Mouse (Mus musculus) naive thymus-derived CD4-positive, alpha-beta T cell, adult 2 months (primary cell): Measurements from ENCODE around the gene Rbpjl.
A peak's percentile ranks its signal among the peaks of the same experiment; 100 is the strongest.

Experiments
- DNase-seq: peaks from one replicate; pipeline ENCODE4 v3.0.0-alpha.2; 2011; ENCODE audit warnings: low read depth

Rbpjl gene

GRCm38 (mm10) chr2:164402906-164403305, at the start of gene Rbpjl:
Gene Rbpjl, plus strand, starts transcription at chr2:164403141.
- DNase-seq = peak; percentile 69

- peak; percentile 58 for DNase-seq
These were observed 49.6 kb upstream of the Rbpjl start for GRCm38 (mm10) chr2:164353356-164353755.

GRCm38 (mm10) chr2:164356177-164356967, 46.6 kb upstream of the Rbpjl start:
- peak; percentile 41 for DNase-seq

- DNase-seq = no peak
These were observed 44.6 kb upstream of the Rbpjl start for GRCm38 (mm10) chr2:164358373-164358772.

GRCm38 (mm10) chr2:164359031-164359430, 43.9 kb upstream of the Rbpjl start:
- DNase-seq = no peak

- DNase-seq = no peak
These were observed 43.3 kb upstream of the Rbpjl start for GRCm38 (mm10) chr2:164359668-164360067.

GRCm38 (mm10) chr2:164360974-164361657, 41.8 kb upstream of the Rbpjl start:
- DNase-seq = no peak

GRCm38 (mm10) chr2:164366947-164367346, 36.0 kb upstream of the Rbpjl start:
- no peak for DNase-seq

GRCm38 (mm10) chr2:164368620-164369105, 34.3 kb upstream of the Rbpjl start:
- no peak for DNase-seq

- no peak for DNase-seq
These were observed 31.6 kb upstream of the Rbpjl start for GRCm38 (mm10) chr2:164371371-164371770.

GRCm38 (mm10) chr2:164372408-164373053, 30.4 kb upstream of the Rbpjl start:
- DNase-seq = no peak

- no peak for DNase-seq
These were observed 29.8 kb upstream of the Rbpjl start for GRCm38 (mm10) chr2:164373187-164373586.

GRCm38 (mm10) chr2:164377478-164378426, 25.2 kb upstream of the Rbpjl start:
- DNase-seq = no peak

GRCm38 (mm10) chr2:164381726-164382125, 21.2 kb upstream of the Rbpjl start:
- DNase-seq = no peak

- no peak for DNase-seq
These were observed 20.0 kb upstream of the Rbpjl start for GRCm38 (mm10) chr2:164382971-164383370.

GRCm38 (mm10) chr2:164383656-164384399, 19.1 kb upstream of the Rbpjl start:
- no peak for DNase-seq

- DNase-seq = no peak
These were observed 16.8 kb upstream of the Rbpjl start for GRCm38 (mm10) chr2:164385927-164386763.

- peak; percentile 63 for DNase-seq
These were observed 16.0 kb upstream of the Rbpjl start for GRCm38 (mm10) chr2:164386953-164387352.

- no peak for DNase-seq
These were observed 13.9 kb upstream of the Rbpjl start, which contains the start of gene Slpi for GRCm38 (mm10) chr2:164389020-164389419. Gene Slpi, minus strand, starts transcription at chr2:164389095.

GRCm38 (mm10) chr2:164389499-164389898, 13.4 kb upstream of the Rbpjl start:
- peak; percentile 83 for DNase-seq
